Mouse (Mus musculus) hindbrain, embryonic 13.5 days (tissue): Measurements from ENCODE around the gene Adra2c. TPM values are rescaled to one million over a fixed set of nuclear protein-coding genes. Genes with fewer than 3 reads are reported as not detected.

Experiments used
- ATAC-seq: fragments of 200-750 bp; cut with Nextera tagmentation; 2 replicates; pipeline ENCODE4 v1.8.0; 2017; ENCODE audit warnings: moderate TSS enrichment; ENCODE audit not compliant: low FRiP score
- H3K27ac ChIP-seq: fragments of 300-500 bp; sonication (generic); 2 replicates; pipeline ENCODE4 v1.5.1; 2015; ENCODE audit warnings: inconsistent platforms, mild to moderate bottlenecking, moderate library complexity
- H3K27me3 ChIP-seq: fragments of 300-500 bp; sonication (generic); 2 replicates; pipeline ENCODE4 v1.6.1; 2015; ENCODE audit warnings: mild to moderate bottlenecking, inconsistent platforms
- H3K36me3 ChIP-seq: fragments of 300-500 bp; sonication (generic); 2 replicates; pipeline ENCODE4 v1.6.1; 2015; ENCODE audit warnings: mild to moderate bottlenecking, inconsistent platforms
- H3K4me1 ChIP-seq: fragments of 300-500 bp; sonication (generic); replicated peaks from 2 replicates; pipeline ENCODE4 v1.6.1; 2015; ENCODE audit warnings: inconsistent platforms
- H3K4me2 ChIP-seq: fragments of 300-500 bp; sonication (generic); 2 replicates; pipeline ENCODE4 v1.6.1; 2015; ENCODE audit warnings: inconsistent platforms, mild to moderate bottlenecking, moderate library complexity
- H3K4me3 ChIP-seq: fragments of 300-500 bp; sonication (generic); 2 replicates; pipeline ENCODE4 v1.5.1; 2015; ENCODE audit warnings: mild to moderate bottlenecking, inconsistent platforms
- H3K9ac ChIP-seq: fragments of 300-500 bp; sonication (generic); 2 replicates; pipeline ENCODE4 v1.6.1; 2015; ENCODE audit warnings: mild to moderate bottlenecking, inconsistent platforms
- H3K9me3 ChIP-seq: fragments of 300-500 bp; sonication (generic); 2 replicates; pipeline ENCODE4 v1.6.1; 2016; ENCODE audit warnings: inconsistent platforms
- WGBS: fragments of 180-500 bp; shearing (Covaris S2); methylation state at CpG from one replicate; pipeline ENCODE4 v1.1.7; 2015; 5-methylcytosine and 5-hydroxymethylcytosine counted together
- polyA plus RNA-seq: library from polyadenylated mRNA; unstranded; fragments of >200 nt; fragmentation: Nextera tagmentation; extraction: Ambion mirVana; gene quantifications from 2 replicates; pipeline ENCODE4 v1.2.1, GENCODE M21; 2015

Gene Adra2c
- polyA plus RNA-seq: 0.21 and 0.36 TPM in 2 replicates

DNA sequence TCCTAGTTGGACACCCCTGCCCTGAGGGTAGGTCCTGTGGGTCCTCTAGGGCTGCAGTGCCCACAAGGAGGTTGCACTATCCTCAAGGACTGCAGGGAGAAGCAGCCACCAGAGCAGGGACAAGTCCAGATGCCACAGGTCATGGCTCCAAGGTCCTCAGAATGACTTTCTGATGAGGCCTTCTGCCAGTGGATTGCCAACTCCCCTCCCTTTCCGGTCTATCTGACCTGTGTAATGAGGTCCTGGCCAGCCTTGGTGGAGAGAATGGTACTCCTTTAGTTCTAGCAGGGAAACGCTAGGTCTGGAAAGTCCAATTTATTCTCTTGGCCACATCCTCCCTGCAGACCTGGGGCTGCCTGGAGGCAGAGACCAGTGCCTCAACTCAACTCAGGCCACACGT, at the start of gene Adra2c:
Gene Adra2c, plus strand, starts transcription at position 301 of the 400 bp plus-strand sequence.
- 43% methylated on average over 3 of the region's 3 CpGs for WGBS
- peaks cover 88% of the 10 kb centered on the region for H3K27me3 ChIP-seq
- H3K4me2 ChIP-seq: peak within 1 kb of the TSS; percentile 86
- peak within 1 kb of the TSS; percentile 56 for H3K4me3 ChIP-seq
- no peaks in the 10 kb centered on the region for H3K36me3 ChIP-seq
- no peaks in the 10 kb centered on the region for H3K9me3 ChIP-seq
- no peak for ATAC-seq
- peak within 1 kb of the TSS; percentile 66 for H3K9ac ChIP-seq
- no peak within 1 kb of the TSS for H3K27ac ChIP-seq
- H3K4me1 ChIP-seq: peaks cover 36% of the 10 kb centered on the region

DNA sequence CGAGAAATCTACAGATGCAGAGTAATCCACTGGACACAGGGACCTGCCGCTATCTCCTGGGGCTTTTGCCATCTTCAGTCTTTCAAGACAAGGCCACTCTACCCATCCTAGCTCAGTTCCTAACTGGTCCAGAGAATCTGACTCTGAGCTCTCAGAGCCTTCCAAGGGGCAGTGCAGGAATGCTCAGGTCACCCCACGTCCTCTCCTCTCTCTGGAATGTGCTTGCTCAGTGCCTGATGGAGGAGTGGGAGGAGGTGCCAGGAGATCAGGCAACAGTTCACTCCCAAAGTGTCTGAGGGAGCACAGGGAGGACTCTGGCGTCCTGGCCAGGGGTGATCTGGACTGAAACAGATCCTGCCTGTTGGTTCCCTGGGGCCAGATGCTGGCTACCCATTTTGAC, 45.0 kb upstream of the Adra2c start:
- no peak overlapping the region for H3K4me2 ChIP-seq
- WGBS: 84% methylated on average over 4 of the region's 4 CpGs
- no peak overlapping the region for H3K9ac ChIP-seq
- H3K4me3 ChIP-seq: no peak overlapping the region
- ATAC-seq: no peak
- no peaks in the 10 kb centered on the region for H3K36me3 ChIP-seq
- H3K9me3 ChIP-seq: no peaks in the 10 kb centered on the region
- no peaks in the 10 kb centered on the region for H3K27me3 ChIP-seq
- H3K4me1 ChIP-seq: no peaks in the 10 kb centered on the region
- H3K27ac ChIP-seq: no peak overlapping the region

DNA sequence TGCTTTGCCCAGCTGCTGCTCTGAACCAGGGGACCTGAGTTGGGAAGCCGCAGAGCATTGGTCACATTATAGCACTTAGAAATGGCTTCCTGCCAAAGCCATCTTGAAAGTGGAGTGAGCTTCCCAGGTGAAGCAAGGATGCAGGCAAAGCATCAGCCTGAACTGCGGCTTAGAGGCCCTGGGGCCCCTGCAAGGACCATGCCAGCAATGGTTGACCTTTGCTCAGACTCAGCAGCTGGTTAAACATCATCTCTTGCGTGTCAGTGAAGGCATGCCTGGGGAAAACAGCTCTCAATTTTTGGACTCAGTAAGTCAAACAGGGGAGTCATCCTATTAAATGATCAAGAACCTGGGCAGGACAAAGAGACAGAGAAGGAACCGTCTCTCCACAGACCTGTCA, 40.4 kb upstream of the Adra2c start:
- WGBS: 79% methylated on average over 4 of the region's 4 CpGs
- no peak for ATAC-seq
- 0 out of 2 replicates have a peak, but pooled peaks cover 6% of the 10 kb centered on the region for H3K9me3 ChIP-seq

DNA sequence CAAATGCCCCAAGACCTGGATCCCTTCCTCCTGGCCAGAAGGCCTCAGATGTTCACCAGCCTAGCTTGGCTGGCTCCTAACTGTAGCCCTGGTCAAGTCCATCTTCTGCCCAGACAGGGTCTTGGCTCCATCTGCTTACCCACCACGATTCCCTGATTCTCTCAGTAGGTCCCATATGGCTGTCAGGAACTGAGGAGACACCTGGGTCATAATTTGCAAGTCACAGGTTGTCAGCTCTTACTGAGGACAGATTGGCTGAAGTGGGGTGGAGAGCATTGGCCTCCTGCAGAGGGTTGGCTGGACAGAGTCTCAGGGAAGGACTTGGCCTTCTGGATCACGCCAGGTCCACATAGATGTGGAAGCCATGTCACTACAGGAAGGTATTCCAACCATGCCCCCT, 39.5 kb upstream of the Adra2c start:
- no peaks in the 10 kb centered on the region for H3K27me3 ChIP-seq
- H3K4me3 ChIP-seq: no peak overlapping the region
- no peak overlapping the region for H3K27ac ChIP-seq
- no peak overlapping the region for H3K4me2 ChIP-seq
- H3K4me1 ChIP-seq: no peaks in the 10 kb centered on the region
- 0 out of 2 replicates have a peak, but pooled peaks cover 6% of the 10 kb centered on the region for H3K9me3 ChIP-seq
- H3K9ac ChIP-seq: no peak overlapping the region
- no peak for ATAC-seq
- 93% methylated on average over 2 of the region's 2 CpGs for WGBS
- no peaks in the 10 kb centered on the region for H3K36me3 ChIP-seq

More for the DNA sequence above, 40.4 kb upstream of the Adra2c start:
- H3K4me1 ChIP-seq: no peaks in the 10 kb centered on the region
- H3K4me2 ChIP-seq: no peak overlapping the region
- H3K9ac ChIP-seq: no peak overlapping the region
- no peak overlapping the region for H3K27ac ChIP-seq
- no peak overlapping the region for H3K4me3 ChIP-seq
- no peaks in the 10 kb centered on the region for H3K36me3 ChIP-seq
- H3K27me3 ChIP-seq: no peaks in the 10 kb centered on the region

DNA sequence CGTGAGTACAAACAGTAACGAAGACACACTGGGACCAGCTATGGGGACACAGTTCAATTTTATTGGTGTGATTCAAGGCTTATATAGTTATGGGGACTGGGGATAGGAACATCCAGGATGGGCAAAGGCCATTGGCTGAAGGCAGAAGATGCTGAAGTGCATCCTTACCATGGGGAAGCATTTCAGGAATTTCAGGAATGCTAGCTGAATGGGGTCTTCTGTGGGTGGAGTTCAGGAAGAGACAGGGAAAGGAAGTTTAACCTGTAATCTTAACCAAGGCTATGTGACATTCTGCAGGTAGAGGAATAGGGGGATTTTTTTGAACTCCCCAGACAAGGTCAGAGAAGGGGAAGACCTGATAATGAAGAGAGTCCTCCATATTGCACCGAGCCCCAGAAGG, 36.6 kb upstream of the Adra2c start:
- Histone ChIP-seq H3K9ac (no peak overlapping the region), H3K27me3 (no peaks in the 10 kb centered on the region), H3K4me2 (no peak overlapping the region), H3K27ac (no peak overlapping the region), H3K4me3 (no peak overlapping the region), H3K36me3 (no peaks in the 10 kb centered on the region), H3K9me3 (0 out of 2 replicates have a peak, but pooled peaks cover 6% of the 10 kb centered on the region), H3K4me1 (peaks cover 19% of the 10 kb centered on the region)
- 76% methylated on average over 3 of the region's 3 CpGs for WGBS
- ATAC-seq: no peak

DNA sequence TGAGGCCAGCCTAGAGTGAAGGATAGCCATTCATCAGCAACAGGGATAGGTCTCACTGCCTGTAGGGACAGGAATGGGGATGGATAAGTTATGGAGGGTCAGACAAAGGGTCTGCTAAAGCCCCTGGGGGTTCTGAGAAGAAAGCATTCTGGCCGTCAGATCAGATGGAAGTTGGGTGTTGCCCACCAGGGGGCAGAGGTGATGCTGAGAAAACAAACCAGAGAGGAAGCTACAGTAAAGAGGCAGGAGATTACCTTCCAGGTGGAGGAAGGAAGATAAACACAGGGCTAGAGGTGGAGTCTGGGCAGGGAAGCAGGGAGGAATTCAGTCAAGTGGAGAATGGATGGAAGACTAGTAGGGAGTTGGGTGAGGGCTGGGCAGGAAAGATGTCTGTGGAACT, 33.9 kb upstream of the Adra2c start:
- Histone ChIP-seq H3K27ac (no peak overlapping the region), H3K9ac (no peak overlapping the region), H3K36me3 (no peaks in the 10 kb centered on the region), H3K27me3 (no peaks in the 10 kb centered on the region), H3K4me1 (peaks cover 19% of the 10 kb centered on the region), H3K4me3 (no peak overlapping the region), H3K9me3 (0 out of 2 replicates have a peak, but pooled peaks cover 6% of the 10 kb centered on the region), H3K4me2 (no peak overlapping the region)
- no peak for ATAC-seq
- 5% methylated on average over 1 of the region's 1 CpGs for WGBS

DNA sequence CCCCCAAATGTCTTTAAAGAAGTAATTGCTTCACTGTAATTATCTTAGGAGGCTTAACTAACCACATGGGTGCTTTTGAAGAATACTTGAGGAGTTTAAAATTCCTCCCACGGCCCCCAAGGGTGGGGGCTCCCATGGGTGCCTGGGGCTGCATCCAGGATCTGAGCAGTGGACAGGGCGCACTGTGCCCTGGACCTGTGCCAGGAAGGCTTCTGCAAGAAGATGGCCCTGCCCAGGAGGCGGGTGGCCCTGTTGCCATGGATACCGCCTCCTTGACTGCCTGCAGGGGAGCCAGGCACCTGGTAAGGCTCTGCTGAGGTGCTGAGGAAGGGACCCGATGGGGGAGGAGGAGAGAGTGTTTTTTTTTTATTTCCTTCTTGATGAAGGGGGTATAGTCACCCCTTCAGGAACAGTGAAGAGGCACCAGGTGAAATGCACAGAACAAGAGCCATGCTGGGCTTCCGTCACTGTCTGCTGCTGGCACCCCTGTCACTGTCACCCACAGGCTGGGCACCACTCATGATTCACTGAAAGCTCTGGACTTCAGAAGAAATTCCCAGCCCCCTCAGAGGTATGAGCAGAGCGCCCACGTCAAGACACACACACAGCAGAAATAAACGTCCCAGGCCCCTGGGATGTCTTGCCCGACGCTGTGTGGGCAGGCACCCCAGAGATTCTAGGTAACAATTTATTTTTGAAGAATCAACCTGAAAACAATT, 32.4 kb upstream of the Adra2c start:
- no peaks in the 10 kb centered on the region for H3K27me3 ChIP-seq

DNA sequence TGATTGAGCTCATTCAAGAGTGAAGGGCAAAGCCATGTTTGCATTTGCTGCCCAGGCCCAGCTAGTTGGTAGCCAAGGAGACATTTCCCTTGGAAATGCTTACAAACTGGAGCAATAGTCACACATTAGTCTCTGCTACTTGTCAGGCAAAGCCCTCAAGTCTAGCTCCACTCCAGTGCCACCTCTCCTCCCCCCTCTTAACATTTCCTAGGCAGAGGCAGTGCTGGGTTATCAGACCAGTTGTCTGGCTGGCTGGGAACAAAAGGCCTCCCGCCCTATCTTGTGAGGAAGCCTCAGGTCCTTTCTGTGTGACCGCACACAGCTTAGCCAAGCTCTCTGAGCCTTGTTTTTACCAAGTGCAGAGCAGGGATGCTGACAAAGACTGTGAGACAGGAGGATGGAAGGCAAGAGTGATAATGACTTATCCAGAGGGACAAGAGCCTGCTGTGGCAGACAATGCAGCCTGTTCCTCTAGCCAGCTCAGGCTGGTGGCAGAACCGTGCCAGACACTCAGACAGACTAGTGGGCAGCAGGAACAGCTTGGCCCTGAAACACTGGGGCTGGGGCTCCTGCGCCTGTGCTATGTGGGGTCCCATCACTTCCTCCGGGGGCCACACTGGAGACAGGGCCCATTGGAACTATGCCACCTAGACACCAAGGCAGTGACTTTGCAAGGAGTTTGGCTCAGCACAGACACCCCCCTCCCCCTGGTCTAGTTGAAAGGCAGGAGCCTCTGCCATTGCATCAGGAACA, 23.0 kb upstream of the Adra2c start:
- peaks cover 11% of the 10 kb centered on the region for H3K4me1 ChIP-seq
- H3K36me3 ChIP-seq: no peaks in the 10 kb centered on the region
- no peaks in the 10 kb centered on the region for H3K9me3 ChIP-seq
- H3K27me3 ChIP-seq: no peaks in the 10 kb centered on the region
- H3K4me3 ChIP-seq: no peak overlapping the region
- 38% methylated on average over 5 of the region's 5 CpGs for WGBS
- H3K9ac ChIP-seq: no peak overlapping the region
- no peak overlapping the region for H3K4me2 ChIP-seq
- peak overlapping the region; percentile 58 for H3K27ac ChIP-seq
- no peak; the same call in 1 of the 2 replicates for ATAC-seq

More for the DNA sequence above, 32.4 kb upstream of the Adra2c start:
- H3K9me3 ChIP-seq: 0 out of 2 replicates have a peak, but pooled peaks cover 6% of the 10 kb centered on the region
- peaks cover 19% of the 10 kb centered on the region for H3K4me1 ChIP-seq
- no peak overlapping the region for H3K4me2 ChIP-seq
- no peak for ATAC-seq
- H3K27ac ChIP-seq: no peak overlapping the region
- H3K9ac ChIP-seq: no peak overlapping the region
- H3K4me3 ChIP-seq: no peak overlapping the region
- 52% methylated on average over 11 of the region's 11 CpGs for WGBS
- H3K36me3 ChIP-seq: no peaks in the 10 kb centered on the region

DNA sequence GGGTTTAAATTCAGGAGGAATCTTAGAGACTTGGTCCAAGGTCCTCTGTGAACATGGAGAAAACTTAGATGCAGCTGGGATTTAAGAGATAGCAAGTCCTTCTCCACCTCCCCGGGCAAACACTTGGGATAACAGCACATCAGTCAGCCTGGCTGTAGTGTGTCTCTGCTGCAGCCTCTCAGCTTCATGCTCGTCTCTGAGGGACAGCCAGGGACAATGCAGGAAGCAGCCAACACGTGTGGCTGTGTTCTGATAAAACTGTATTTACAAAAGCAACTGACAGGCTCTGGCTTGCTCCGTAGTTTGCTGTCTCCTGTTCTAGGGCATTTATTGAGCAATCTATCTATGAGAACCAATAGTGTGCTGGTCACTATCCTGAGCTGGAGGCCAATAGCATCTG, 14.4 kb upstream of the Adra2c start:
- Histone ChIP-seq H3K4me2 (no peak overlapping the region), H3K36me3 (no peaks in the 10 kb centered on the region), H3K9me3 (no peaks in the 10 kb centered on the region), H3K4me1 (peaks cover 16% of the 10 kb centered on the region), H3K4me3 (no peak overlapping the region), H3K27ac (no peak overlapping the region), H3K9ac (no peak overlapping the region), H3K27me3 (no peaks in the 10 kb centered on the region)
- no peak for ATAC-seq
- WGBS: 64% methylated on average over 4 of the region's 4 CpGs

DNA sequence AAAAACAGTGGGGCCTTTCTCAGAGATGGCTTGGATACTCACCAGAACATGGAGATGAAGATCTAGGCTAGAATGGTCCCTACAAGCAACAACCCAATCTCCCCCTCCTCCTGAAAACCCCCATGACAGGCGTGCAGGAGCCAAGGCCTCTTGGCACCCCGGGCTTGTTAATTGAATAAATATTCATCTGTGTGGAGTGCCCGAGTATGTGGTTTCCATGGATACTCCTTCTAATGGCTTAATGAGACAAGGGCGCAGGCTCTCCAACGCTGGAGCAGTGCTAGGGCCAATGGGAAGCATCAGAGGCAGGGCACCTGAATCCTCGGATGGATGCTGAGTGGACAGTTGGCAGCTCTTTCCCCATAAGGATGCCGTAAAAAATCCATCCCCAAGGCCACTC, 10.6 kb upstream of the Adra2c start:
- no peak overlapping the region for H3K4me3 ChIP-seq
- 22% methylated on average over 7 of the region's 7 CpGs for WGBS
- no peaks in the 10 kb centered on the region for H3K9me3 ChIP-seq
- ATAC-seq: peak; percentile 89
- H3K27ac ChIP-seq: peak overlapping the region; percentile 49
- H3K4me2 ChIP-seq: no peak overlapping the region
- 0 out of 2 replicates have a peak, but pooled peaks cover 2% of the 10 kb centered on the region for H3K27me3 ChIP-seq
- no peak overlapping the region for H3K9ac ChIP-seq
- H3K4me1 ChIP-seq: peaks cover 16% of the 10 kb centered on the region
- no peaks in the 10 kb centered on the region for H3K36me3 ChIP-seq

DNA sequence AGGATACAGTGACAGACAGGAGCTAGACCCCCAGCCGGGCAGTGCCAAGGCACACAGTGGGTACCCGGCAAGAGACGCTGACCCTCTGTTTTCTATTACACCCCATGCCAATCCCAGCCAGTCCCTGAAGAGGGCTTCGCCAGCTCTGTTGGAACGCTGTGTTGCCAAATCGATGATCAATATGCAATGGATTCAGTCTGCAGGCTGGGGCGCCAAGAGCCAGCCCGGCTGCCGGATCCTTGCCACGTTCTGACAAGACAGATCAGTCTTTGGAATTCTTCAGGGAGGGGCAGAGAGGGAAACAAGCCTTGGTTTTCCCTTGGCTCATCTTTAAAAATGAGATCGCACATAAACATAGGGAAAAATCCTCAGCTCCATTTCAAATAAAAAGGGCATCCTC, 2.8 kb upstream of the Adra2c start:
- H3K36me3 ChIP-seq: no peaks in the 10 kb centered on the region
- peaks cover 64% of the 10 kb centered on the region for H3K27me3 ChIP-seq
- no peak overlapping the region for H3K4me2 ChIP-seq
- H3K4me3 ChIP-seq: no peak overlapping the region
- H3K9me3 ChIP-seq: no peaks in the 10 kb centered on the region
- H3K9ac ChIP-seq: no peak overlapping the region
- ATAC-seq: no peak
- no peak overlapping the region for H3K27ac ChIP-seq
- peaks cover 27% of the 10 kb centered on the region for H3K4me1 ChIP-seq
- 68% methylated on average over 11 of the region's 11 CpGs for WGBS

DNA sequence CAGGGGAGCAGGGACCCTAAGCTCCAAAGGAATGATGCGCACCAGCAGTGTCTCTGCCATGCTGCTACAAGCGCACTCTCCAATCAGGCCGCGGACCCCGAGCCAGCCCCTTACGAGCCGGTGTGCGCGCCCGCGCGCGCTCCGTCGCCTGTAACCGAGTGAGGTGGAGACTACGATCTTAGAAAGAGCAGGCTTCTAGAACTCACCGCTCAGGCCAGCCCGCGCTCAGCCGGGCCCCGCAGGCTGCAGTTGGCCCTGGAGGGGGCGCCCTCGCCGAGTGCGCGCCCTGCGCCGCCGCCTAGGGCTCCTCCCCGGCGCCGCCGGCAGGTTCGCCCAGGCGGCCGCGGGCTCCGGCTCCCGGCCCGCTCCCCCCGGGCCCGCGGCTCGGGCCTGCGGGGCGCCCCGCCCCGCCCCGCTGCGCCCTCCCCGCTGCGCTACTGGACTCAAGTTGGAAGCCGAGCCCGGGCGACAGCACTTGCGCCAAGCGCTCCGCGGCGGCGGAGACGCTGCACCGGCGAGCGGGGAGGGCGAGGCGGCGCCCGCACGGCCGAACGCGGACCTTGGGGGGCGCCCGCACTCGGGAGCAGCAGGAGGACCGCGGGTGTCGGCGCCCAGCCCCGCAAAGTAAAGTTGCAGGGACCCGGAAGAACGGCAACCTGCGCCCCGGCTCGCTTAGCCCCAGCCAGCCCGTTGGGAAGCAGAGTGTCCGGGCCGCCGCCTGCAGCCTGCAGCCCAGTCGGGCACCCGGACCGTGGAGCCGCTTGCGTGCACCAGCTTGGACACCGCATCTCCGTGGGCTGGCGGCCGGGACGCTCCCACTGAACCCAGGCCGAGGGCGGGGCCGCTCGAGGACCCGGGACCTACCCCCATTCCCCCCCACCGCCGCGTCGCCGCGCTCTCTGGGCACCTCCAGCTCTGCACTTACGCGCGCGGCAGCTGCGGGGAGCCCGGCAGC, 899 bp downstream of the Adra2c start:
- no peak overlapping the region for H3K27ac ChIP-seq
- WGBS: under 1% methylated on average over 85 of the region's 118 CpGs

More for the DNA sequence above, 899 bp downstream of the Adra2c start:
- Histone ChIP-seq H3K4me2 (peak overlapping the region; percentile 86), H3K4me1 (peaks cover 36% of the 10 kb centered on the region), H3K4me3 (peak overlapping the region; percentile 56), H3K9ac (peak overlapping the region; percentile 66), H3K9me3 (no peaks in the 10 kb centered on the region), H3K27me3 (peaks cover 98% of the 10 kb centered on the region), H3K36me3 (no peaks in the 10 kb centered on the region)
- peak; percentile 78 for ATAC-seq
